Mouse (Mus musculus) erythroid progenitor cell, adult 5-6 weeks (primary cell): ENCODE data around the gene Mgat5. TPM values are rescaled to one million over a fixed set of nuclear protein-coding genes. Genes with fewer than 3 reads are reported as not detected.

Source experiments
- ATAC-seq: replicated peaks from 2 replicates; pipeline ENCODE4 v1.8.0; 2016; ENCODE audit warnings: moderate number of reproducible peaks, mild to moderate bottlenecking, moderate TSS enrichment, inconsistent platforms; ENCODE audit not compliant: poor library complexity, low FRiP score, severe bottlenecking
- total RNA-seq, 2 experiments: library from RNA; stranded (forward) in 1 of 2; stranded (reverse) in 1 of 2; fragments of 150-400 nt in 1 of 2; fragments of 186-747, 209-891 nt in 1 of 2; gene quantifications; 2 replicates each; pipeline versions ENCODE4 v1.2.3 to v1.2.4; 2015 to 2017; ENCODE audit warnings: low replicate concordance in 2 of 2

Gene Mgat5
- total RNA-seq, 2 experiments from 2014 or later, result 4.4 to 10.1 TPM

GRCm38 (mm10) chr1:127320956-127321355, 116.1 kb downstream of the Mgat5 start:
- no peak for ATAC-seq

- no peak for ATAC-seq
Observed at GRCm38 (mm10) chr1:127321638-127322037, 116.8 kb downstream of the Mgat5 start.

GRCm38 (mm10) chr1:127322169-127322805, 117.5 kb downstream of the Mgat5 start:
- no peak for ATAC-seq

GRCm38 (mm10) chr1:127325601-127326198, 120.9 kb downstream of the Mgat5 start:
- no peak for ATAC-seq

DNA sequence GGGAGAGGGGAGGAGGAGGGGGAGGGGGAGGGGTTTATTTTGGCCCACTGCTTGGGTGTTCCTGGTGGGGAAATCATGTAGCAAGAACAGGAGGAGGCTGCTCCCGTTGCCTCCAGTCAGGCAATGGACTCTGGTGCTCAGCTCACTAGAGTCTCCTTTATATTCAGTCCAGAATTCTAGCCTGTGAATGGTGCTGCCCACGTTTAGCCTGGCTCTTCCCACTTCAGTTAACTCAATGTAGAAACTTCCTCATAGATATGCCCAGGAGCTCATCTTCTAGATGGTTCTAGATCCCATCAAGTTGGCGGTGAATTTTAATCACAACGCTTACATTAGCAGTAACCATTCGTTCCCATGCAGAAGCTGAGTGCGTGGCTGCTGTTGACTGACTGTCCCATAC, 123.0 kb downstream of the Mgat5 start:
- ATAC-seq, result no peak

DNA sequence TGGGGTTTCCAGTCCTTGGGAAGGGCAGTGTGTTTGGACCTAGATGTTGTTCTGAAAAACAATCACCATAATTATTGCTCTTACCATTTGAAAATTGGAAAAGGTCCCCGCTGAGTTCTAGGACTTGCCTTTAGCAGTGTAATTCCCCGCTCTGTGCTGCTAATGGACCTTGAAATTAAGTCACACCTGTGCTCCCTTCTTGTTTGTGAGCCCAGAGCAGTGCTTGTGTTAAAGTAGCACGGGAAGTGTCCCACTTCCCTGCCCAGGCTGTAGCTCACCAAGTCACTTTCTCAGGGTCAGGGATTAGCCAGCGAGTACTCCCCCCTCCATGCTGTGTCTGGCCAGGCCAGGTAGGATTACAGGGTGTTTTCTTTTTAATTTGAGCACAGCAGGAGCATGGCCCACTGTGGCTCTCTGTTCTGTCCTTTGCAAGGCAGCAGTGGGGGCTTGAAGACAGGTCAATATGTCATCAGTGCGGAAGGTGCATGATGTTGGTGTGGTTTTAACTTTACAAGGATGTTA, 123.6 kb downstream of the Mgat5 start:
- no peak for ATAC-seq

DNA sequence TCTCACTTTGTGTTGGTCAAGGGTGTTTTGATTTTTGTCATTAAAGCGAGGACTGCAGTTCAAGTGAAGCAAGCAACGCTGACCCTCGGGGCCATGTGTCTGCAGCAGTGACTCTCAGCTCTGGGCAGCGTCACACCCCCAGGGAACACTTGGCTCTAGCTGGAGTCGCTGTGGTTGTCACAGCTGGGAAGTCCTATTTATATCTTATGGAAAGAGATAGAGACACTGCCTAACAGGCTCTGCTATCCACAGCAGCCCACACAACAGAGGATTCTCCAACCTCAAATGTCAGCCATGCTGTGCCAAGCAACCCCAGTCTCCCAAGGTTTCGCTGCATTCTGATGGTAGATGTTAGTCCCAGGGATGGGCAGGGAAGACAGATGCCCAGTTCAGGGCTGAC, 125.0 kb downstream of the Mgat5 start:
- ATAC-seq, result no peak

DNA sequence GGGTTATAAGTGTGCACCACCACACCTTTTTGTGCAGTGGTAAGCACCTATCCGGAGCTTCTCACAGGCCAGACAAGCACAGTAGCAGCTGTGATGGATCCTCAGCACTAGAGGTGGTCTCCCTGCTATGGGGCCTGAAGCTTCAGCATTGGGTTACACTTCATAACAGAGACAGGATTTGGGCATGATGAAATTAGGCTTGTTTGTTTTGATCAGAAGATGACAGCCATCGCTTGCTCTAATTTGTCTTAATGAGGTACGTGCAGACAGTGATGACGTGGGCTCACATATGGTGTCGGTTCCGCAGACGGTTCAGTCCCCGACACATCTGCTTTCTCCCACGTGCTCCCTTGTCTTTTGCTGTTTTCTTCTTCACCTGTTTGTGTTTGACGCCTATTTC, 132.9 kb downstream of the Mgat5 start:
- ATAC-seq, result no peak

DNA sequence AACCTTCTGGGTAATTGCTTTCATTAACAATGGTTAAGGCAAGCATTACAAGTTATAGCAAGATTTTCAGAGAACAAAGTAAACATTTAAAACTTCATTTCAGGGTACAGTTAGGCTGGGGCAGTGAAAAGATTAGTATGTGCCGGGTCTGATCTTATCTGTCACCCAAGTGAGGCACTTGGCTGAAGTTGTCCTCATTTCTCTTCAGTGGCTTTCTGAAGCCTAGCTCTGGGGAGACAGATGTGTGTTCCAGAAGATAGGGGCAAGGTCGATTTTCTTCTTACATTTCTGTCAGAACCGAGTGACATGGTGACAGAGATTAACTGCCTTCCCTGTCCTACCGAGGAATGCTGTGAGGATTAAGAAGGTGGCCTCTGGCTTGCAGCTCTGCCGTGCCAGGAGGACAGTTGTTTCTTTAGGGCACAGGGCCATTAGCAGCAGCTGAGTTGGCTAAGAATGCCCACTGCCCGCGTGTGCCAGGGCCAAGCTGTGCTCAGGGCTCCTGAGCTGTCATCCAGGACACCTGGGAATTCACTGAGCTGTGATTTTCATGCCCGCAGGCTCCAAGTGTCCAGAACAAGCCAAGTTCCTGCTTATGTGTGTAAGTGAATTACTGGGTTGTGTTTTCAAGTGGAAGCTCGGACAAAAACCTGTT, 134.1 kb downstream of the Mgat5 start:
- no peak for ATAC-seq

GRCm38 (mm10) chr1:127340296-127340695, 135.5 kb downstream of the Mgat5 start:
- no peak for ATAC-seq

DNA sequence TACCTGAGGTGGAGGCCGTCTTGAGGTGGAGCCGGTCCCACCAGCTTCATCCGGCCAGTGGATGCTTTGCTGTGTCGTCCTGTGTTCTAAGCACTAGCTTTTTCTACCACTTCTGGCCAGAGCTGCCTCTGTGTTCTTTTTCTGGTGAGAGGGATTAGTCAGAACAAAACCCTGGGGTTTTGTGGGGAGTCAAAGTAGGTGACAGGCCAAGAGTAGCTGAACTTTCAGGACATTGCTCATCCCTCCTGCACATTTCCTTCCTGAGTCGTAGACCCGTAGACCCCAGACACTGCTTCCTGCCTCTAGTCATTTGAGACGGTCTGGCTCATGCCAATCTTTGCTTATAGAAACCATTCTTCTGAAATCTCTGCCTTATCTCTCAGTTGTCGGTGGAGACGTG, 140.1 kb downstream of the Mgat5 start:
- no peak for ATAC-seq

GRCm38 (mm10) chr1:127346596-127347139, 141.9 kb downstream of the Mgat5 start:
- ATAC-seq, result no peak

DNA sequence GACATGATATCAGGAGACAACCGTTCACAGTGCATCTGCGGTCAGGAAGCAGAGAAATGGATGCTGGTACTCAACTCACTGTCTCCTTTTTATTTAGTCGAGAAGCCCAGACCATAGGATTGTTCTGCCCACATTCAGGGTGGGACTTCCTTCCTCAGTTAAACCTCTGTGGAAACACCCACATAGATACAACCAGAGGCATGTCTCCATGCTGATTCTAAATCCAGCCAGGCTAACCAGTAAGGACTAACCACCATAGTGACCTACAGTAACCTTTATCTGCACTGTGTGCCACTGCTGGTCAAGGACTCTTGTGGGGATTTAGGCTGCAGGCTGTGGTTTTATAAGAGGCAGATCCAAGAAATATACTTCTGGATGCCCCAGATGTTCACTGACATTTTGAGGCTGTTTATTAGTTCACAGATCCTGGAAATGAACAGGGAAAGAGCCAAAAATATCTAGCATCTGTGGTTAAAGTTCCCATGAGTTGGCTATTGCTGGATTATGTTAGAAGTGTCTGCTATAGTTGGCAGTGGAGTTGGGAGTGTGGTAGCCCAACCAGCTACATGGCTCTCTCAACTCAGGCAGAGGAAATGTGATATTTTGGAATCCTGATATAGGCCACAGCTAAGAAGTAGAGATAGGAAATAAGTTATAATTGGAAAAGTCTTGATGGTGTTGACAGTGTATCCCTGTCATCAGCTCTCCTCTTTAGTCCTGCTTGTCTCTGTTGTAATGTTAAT, 143.2 kb downstream of the Mgat5 start:
- ATAC-seq, result no peak

DNA sequence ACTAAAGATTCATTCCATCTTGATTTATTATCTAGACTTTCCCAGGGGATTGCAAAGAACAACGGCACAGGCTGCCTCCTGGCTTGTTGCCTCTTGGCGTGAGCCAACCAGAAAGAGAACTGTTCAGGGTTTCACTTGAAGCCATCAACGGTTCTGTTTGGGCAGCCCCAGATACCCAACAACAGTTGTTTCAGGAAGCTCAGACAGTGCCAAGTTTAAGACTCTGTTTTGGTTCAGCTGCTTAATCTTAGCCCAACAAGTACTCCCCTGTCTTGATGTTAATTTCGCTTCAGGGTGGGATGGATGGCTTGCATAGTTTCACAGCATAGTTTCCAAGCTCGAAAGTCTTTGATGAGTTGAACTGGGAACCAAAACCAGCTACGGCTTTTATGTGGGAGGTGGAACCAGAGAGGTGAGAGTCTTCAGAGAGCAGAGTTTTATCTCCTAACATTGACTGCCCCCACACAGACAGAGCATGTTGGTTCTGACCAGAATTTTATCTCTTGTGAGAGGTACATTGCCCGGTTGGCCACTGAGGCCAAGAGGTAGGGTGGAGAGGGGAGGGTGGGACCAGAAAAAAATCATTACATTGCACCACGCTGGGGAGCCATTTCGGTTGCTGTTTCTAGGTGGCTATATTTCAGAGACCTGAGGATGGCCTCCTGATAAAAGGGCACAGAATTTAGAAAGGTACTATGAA, 144.0 kb downstream of the Mgat5 start:
- peak; percentile 21; the same call in 1 of the 2 replicates for ATAC-seq

DNA sequence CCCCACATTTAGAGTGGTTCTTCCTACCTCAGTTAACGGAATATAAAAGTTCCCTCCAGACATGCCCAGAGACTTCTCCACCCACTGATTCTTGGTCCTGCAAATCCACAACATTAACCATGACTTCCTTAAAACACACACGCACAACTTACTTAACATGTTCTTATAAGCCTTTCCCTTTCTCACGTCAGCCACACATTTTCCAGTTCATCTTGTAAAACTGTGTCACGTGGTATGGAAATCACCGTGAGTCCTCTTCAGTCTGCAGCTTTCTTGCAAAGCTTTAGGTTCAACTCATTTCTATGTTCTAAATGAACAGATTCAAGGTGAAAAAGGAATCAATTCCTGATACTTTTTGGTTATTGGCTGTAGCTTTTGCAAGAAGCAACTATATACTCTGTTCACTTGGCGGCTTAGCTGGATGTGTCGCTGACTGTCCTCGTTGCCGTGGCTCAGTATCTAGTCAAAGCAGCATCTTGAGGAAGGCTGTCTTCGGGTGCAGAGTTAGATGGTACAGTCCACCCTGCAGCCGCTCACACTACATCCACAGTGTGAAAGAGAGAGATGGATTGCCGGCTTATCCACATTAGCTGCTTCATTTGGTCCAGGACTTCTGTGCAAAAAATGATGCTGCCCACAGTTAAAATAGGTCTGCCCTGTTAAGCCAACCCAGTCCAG, 146.7 kb downstream of the Mgat5 start:
- no peak for ATAC-seq

- no peak for ATAC-seq
Observed at GRCm38 (mm10) chr1:127352131-127352793, 147.4 kb downstream of the Mgat5 start.

DNA sequence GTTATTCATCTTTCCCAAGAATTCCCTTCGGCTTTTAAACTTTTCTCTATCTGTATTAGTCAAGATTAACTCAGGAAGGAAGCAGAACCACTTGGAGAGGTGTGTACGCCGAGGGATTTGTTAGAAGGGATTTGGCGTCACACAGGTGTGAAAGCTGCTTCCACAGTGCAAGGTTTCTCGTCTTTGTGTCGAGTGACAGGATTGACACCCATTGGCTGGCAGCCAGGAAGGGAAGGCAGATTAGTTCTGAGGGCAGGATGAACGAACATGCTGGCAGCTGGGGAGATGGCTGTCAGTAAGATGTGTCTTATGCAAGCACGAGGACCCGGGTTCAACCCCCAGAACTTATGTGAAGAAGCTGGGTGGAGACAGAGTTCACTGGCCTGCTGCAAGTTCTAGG, 148.6 kb downstream of the Mgat5 start:
- no peak for ATAC-seq

DNA sequence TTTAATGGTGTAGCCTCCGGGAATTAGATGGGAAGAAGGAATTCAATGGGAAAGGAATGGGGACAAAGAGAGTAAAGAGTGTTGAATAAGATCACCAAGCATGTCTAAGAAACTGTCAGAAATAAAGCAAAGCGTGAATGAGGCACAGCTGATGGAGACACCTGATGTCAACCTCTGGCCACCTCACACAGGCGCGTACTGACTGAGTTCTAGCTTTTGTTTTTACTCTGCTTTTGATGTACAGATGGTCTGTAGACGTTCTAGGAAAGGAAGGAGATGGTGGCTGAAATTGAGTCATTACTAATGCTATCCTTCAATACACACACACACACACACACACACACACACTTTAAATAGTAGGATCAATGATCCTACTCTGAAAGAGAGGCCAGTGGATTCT, 149.3 kb downstream of the Mgat5 start:
- no peak for ATAC-seq

- no peak for ATAC-seq
Observed at GRCm38 (mm10) chr1:127355034-127355433, 150.2 kb downstream of the Mgat5 start.
